Mouse (Mus musculus): ENCODE measurements around the gene Speg. TPM values are rescaled to one million over a fixed set of nuclear protein-coding genes. Genes with fewer than 3 reads are reported as not detected.

Gene Speg
- total RNA-seq, 2 experiments from 2014 or later, result not detected

GRCm38 (mm10) chr1:75457710-75458024 is 82.6 kb downstream of the Speg start:
- no peak for ATAC-seq (replicated peaks; ENCODE audit: poor library complexity)

GRCm38 (mm10) chr1:75458025-75458788 is 83.1 kb downstream of the Speg start:
- ATAC-seq (replicated peaks; ENCODE audit: poor library complexity), result 0 out of 2 replicates have a peak, but pooled peaks have one; percentile 12

DNA sequence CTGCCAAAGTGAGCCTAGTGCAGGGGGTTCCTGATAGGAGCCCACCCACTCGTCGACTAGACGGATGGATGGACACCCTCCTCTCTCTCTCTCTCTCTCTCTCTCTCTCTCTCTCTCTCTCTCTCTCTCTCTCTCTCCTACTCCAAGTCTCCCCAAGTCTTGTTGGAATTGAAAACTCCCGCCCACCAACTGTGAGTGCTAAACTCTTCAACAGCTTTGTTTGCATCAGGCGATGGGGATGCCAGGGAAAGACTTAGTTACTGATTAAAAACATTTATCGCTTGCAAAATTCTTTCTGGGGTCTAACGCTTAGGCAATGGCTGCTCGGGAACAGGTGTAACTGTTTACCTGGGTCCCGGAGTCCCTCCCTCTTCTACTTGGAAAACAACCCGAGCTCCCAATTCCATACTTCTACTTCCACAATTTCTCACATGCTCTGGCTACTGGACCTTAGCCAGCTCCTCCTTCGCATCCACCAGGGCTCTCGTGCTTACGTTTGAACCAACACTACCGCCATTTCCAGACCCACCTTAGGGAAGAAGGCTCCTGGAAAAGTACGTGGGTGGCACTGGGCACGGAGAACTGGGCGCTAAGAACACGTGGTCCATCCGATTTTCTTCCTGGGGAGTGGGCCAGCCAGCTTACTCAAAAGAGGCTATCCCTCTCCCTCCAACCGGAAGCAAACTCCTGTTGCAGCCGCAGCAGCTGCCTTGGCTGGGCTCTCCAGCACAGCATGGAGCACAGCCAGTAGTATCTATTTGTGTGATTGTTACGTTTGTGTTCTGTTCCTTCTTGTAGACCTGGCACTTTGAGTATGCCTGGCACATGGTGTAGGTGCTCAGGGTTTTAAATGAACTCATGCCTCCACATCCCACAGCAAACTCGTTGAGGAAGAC is 83.9 kb downstream of the Speg start:
- no peak for ATAC-seq (replicated peaks; ENCODE audit: poor library complexity)

GRCm38 (mm10) chr1:75460297-75460696 is 85.2 kb downstream of the Speg start:
- no peak for ATAC-seq (replicated peaks; ENCODE audit: poor library complexity)

GRCm38 (mm10) chr1:75462636-75463035 is 87.5 kb downstream of the Speg start:
- ATAC-seq (replicated peaks; ENCODE audit: poor library complexity), result peak; percentile 55

- ATAC-seq (replicated peaks; ENCODE audit: poor library complexity), result peak; percentile 62
These were observed 88.6 kb downstream of the Speg start for GRCm38 (mm10) chr1:75463652-75464204.

- ATAC-seq (replicated peaks; ENCODE audit: poor library complexity), result peak; percentile 81
These were observed 92.3 kb downstream of the Speg start for GRCm38 (mm10) chr1:75467215-75467927.

GRCm38 (mm10) chr1:75469287-75469825 is 94.3 kb downstream of the Speg start:
- ATAC-seq (replicated peaks; ENCODE audit: poor library complexity), result no peak

GRCm38 (mm10) chr1:75476441-75476840 is 101.3 kb downstream of the Speg start:
- no peak for ATAC-seq (replicated peaks; ENCODE audit: poor library complexity)

GRCm38 (mm10) chr1:75477264-75477965 is 102.3 kb downstream of the Speg start:
- peak; percentile 64 for ATAC-seq (replicated peaks; ENCODE audit: poor library complexity)

- no peak for ATAC-seq (replicated peaks; ENCODE audit: poor library complexity)
These were observed 102.8 kb downstream of the Speg start for GRCm38 (mm10) chr1:75477966-75478290.

GRCm38 (mm10) chr1:75478497-75478896 is 103.4 kb downstream of the Speg start:
- ATAC-seq (replicated peaks; ENCODE audit: poor library complexity), result no peak

DNA sequence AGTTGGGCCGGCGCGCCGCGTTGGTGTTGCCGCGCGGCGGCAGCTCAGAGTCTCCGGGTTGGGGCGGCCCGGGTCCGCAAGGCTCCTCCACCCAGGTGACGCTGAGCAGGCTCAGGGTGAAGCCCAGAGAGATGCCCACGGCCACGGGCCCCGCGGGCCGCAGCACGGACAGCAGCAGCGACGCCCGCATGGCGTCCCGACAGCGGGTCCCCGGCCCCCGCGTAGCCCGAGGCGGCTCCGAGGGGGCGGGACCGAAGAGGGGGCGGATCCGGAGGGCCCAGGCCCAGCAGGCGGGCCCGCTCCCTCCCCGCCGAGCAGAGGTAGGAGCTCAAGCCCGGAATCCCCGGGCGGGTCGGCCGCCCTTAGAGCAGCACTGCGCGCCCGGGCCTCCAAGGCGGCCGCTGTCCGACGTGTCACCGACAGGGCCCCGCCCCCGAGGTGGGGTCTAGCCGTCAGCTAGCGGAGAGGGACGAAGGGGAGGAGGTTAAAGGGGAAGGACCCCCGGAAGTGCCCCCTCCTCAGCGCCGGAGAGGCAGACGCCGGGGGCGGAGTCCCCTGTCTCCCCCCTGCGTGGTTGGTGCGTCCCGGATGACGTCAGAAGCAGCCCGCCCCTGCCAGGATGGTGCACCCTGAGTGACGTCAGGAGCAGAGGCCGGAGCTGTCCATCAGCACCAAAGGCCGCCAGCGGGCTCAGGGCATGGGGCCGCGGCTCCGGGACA is 104.0 kb downstream of the Speg start, which contains the start of the genes Chpf and Tmem198:
Gene Chpf (minus strand): TSS at position 392 of the 719 bp plus-strand sequence.
Gene Tmem198 (plus strand): TSS at position 617 of the 719 bp plus-strand sequence.
- peak; percentile 86 for ATAC-seq (replicated peaks; ENCODE audit: poor library complexity)

DNA sequence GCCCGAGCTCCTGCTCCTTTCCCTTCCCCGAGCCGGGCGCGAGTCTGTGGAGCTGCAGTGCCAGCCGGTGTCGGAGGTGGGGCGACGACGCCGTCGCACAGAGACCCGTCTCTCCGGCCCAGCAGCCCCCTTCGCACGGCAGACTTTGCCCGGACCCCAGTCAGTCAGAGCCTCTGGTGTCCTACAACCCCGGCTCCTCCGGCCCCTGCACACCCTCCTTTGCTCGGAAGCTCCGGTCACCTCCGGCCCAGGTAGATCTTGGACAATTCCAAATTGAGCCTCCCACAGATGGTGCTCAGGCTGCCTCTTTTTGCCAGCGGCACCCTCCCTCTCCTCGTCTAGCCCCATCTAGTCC is 104.5 kb downstream of the Speg start:
- no peak for ATAC-seq (replicated peaks; ENCODE audit: poor library complexity)

- no peak for ATAC-seq (replicated peaks; ENCODE audit: poor library complexity)
These were observed 104.9 kb downstream of the Speg start for GRCm38 (mm10) chr1:75480036-75480435.

DNA sequence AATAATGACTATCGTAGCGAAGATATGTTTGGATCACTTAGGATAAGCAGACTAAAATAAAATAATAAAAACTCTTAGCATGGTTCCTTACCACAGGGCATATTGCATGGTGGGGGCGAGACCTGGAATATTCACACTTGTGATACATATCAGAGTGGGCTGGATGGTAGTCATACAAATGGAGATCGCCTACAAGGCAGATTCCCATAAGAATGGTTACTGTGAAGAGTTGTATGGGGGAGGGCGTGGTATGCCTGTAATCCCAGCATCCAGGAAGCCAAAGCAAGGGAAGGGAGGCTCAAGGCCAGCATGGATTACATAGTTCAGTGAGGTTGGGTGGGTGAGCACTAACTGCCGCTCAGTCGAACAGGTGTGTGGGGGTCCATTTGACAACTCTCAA is 105.6 kb downstream of the Speg start:
- no peak for ATAC-seq (replicated peaks; ENCODE audit: poor library complexity)
